Mouse (Mus musculus) ES-E14 (cell line): ENCODE results near the gene Clstn1. TPM values are rescaled to one million over a fixed set of nuclear protein-coding genes. Genes with fewer than 3 reads are reported as not detected.

ENCODE experiments used
- DNase-seq: peaks from one replicate; pipeline ENCODE4 v3.0.0-alpha.2; 2013; ENCODE audit warnings: low read depth, low spot score
- H3K27ac ChIP-seq: 2 replicates; pipeline ENCODE4 v1.5.1; 2012; ENCODE audit warnings: low read depth, mild to moderate bottlenecking, low read length, moderate library complexity, mixed read lengths; ENCODE audit not compliant: poor library complexity, insufficient read depth, severe bottlenecking
- H3K36me3 ChIP-seq: 2 replicates; pipeline ENCODE4 v1.6.1; 2012; ENCODE audit warnings: mild to moderate bottlenecking, low read length, moderate library complexity, mixed read lengths; ENCODE audit not compliant: control insufficient read depth, poor library complexity, insufficient read depth, severe bottlenecking
- H3K4me1 ChIP-seq, 2 experiments: fragments of 150-350 bp in 1 of 2; sonication (generic) in 1 of 2; 2 replicates each; pipeline ENCODE4 v1.6.1; 2012; ENCODE audit warnings: low read length in 2 of 2, mild to moderate bottlenecking in 1 of 2, mixed read lengths in 1 of 2; ENCODE audit not compliant: control insufficient read depth in 2 of 2, insufficient read depth in 2 of 2, poor library complexity in 1 of 2
- H3K4me3 ChIP-seq, 2 experiments: fragments of 150-350 bp in 1 of 2; sonication (generic) in 1 of 2; 2 replicates each; pipeline ENCODE4 v1.5.1; 2012; ENCODE audit warnings: low read length in 2 of 2, low read depth in 1 of 2, mild to moderate bottlenecking in 1 of 2, mixed read lengths in 1 of 2; ENCODE audit not compliant: insufficient read depth in 1 of 2, poor library complexity in 1 of 2, severe bottlenecking in 1 of 2
- H3K9ac ChIP-seq: 2 replicates; pipeline ENCODE4 v1.6.1; 2012; ENCODE audit warnings: low read depth, mild to moderate bottlenecking, low read length, mixed read lengths; ENCODE audit not compliant: poor library complexity, insufficient read depth, severe bottlenecking
- H3K9me3 ChIP-seq: fragments of 150-350 bp; sonication (generic); 2 replicates; pipeline ENCODE4 v1.6.1; 2012; ENCODE audit warnings: low read depth, mild to moderate bottlenecking, low read length; ENCODE audit not compliant: control insufficient read depth, insufficient read depth
- CHD2 ChIP-seq: IDR thresholded peaks from 2 replicates; pipeline ENCODE4 v1.6.1; 2014; ENCODE audit warnings: mild to moderate bottlenecking, low read depth, low read length, inconsistent platforms
- HCFC1 ChIP-seq: IDR thresholded peaks from 2 replicates; pipeline ENCODE4 v1.6.1; 2012; ENCODE audit warnings: low read length, inconsistent platforms, borderline replicate concordance; ENCODE audit not compliant: insufficient read depth
- MAFK ChIP-seq: IDR thresholded peaks from 2 replicates; pipeline ENCODE4 v1.6.1; 2014; ENCODE audit warnings: mild to moderate bottlenecking, low read depth, low read length, inconsistent platforms; ENCODE audit not compliant: insufficient read depth
- ZC3H11A ChIP-seq: IDR thresholded peaks from 2 replicates; pipeline ENCODE4 v1.6.1; 2012; ENCODE audit warnings: low read depth, mild to moderate bottlenecking, inconsistent platforms, low read length, borderline replicate concordance
- ZNF384 ChIP-seq: IDR thresholded peaks from 2 replicates; pipeline ENCODE4 v1.6.1; 2012; ENCODE audit warnings: low read depth, low read length, inconsistent platforms
- in situ Hi-C, 2 experiments: fragments of 600-800 bp; cut with MboI; formaldehyde crosslinking; loops; one replicate each; pipeline ENCODE4 v1.15.1; 2025; ENCODE audit warnings: low sequenced_read_pairs in 2 of 2, inconsistent platforms in 1 of 2; ENCODE audit not compliant: unreplicated experiment in 2 of 2
- total RNA-seq: library from RNA; depleted of rRNA; stranded (reverse); fragments of 300-350 nt; gene quantifications from 2 replicates; pipeline ENCODE4 v1.2.3, GENCODE M21; 2012; rRNA removed

Clstn1 gene
- total RNA-seq, 1 experiment, result 115 TPM

DNA sequence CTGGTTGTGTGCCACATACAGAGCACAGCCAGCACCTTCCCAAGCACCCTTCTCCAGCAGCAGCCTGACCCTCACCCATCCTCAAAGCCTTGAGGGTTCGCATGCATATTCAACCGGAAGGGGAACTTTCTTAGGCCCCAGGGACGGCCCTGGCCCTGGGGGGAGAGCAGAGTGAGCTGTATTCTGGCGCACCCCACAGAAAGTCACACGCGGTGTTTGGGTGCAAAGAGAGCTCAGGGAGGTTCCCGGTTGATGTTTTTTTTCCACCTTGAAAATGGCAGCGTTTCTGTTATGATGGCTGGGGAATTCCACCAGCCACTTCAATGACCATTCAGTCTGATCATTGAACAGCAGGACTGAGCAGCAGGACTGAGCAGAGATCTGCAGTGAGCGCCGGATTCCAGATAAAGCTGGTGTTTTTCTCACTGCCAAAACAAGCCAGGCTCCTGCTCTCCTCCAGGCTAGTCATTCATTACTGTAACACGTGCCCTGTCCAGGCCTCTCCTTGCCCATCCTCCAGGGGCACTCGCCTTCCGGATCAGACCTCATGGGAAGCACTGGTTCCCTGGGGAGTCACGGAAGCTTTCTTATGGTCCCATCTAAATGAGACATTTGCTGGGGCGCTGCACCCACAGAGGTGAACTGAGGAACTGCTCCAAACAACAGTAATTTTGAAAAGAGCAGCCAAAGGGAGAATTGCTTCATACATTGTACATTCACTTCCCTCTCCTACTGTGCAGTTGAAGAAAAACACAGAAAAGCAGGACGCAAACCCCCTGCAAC lies 110.1 kb downstream of the Clstn1 start:
- in situ Hi-C loops, result no loop called here
- DNase-seq, result no peak
- Histone ChIP-seq H3K9me3 (no peaks in the 10 kb centered on the region), H3K9ac (no peak overlapping the region; the same call in 1 of the 2 replicates), H3K4me1 (peaks cover 0 to 14% of the 10 kb centered on the region in 2 experiments; a peak in 1 of 4 replicates), H3K4me3 (no peak overlapping the region), H3K27ac (no peak overlapping the region), H3K36me3 (no peaks in the 10 kb centered on the region)
- TF ChIP-seq CHD2 (no peak), HCFC1 (no peak)

DNA sequence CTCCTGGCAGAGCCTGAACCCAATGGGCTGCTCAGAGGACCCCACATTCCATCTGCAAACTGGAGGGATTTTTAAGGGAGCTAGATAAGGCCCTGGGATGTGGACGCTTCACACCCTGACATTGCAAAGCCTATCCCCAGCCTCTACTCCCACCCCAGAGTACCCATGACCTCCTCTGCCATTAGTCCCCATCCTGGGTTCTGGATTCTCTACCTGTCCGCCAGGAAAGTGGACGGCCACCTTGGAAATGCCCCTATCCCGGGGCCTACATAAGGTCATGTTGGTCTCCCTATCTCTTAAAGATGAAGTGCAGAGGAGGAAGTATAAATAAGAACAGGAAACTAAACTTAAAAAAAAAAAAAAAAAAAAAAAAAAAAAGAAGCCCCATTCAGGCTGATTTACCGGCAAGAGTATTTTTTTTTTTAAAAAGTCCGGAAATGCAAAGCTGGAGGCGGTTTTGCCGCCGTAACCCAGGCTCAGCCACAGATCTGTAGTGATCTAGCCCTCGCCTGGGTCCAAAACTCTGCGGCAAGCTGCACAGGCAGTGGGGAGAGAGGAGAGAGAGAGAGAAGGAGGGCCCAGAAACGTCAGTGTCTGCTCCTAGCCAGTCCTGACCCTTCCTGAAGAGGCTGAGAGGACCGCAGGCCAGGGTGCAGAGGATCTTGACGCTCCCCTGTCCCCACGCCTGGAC lies 111.4 kb downstream of the Clstn1 start:
- in situ Hi-C loops, result no loop called here
- Histone ChIP-seq H3K9me3 (no peaks in the 10 kb centered on the region), H3K9ac (peak overlapping the region; percentile 58), H3K4me3 (peak overlapping the region; percentile 51 to 73), H3K36me3 (no peaks in the 10 kb centered on the region), H3K4me1 (peaks cover 0 to 15% of the 10 kb centered on the region in 2 experiments; a peak in 1 of 4 replicates), H3K27ac (no peak overlapping the region)
- TF ChIP-seq CHD2 (no peak), ZNF384 (peak; percentile 28; the same call in 1 of the 2 replicates), MAFK (no peak), HCFC1 (no peak), ZC3H11A (no peak)
- DNase-seq, result no peak

DNA sequence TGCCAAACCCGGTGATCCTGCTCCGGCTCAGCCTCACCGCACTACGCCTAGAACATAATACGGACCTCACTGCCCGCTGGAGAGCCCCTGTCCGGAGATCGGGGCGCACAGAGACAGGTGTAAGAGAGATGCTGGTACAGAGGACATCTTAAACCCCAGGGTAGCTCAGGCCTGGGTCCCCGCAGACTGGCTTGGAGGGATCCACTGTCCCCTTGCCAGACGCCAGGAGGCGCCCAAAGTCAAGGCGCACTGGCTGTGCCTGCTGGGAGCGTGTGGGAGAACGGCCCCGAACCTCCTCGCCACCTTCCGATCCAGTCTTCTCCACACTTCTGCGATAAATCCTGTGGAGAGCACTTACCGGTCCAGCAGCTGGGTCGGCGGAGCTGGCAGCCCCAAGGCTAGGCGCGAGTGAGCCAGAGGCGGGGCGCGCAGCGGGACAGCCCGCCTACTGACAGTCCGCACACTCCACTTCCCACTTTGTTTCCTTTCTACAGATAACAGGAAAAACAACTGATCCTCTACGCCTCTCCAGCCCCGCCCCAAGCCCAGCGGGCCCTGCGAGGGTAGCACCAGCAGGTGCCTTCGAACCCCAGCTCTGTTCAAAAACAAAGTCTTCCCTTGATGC lies 112.0 kb downstream of the Clstn1 start:
- H3K9ac ChIP-seq, result peak overlapping the region; percentile 74
- peaks cover 0 to 14% of the 10 kb centered on the region in 2 experiments; a peak in 1 of 4 replicates for H3K4me1 ChIP-seq
- in situ Hi-C loops, result no loop called here
- H3K9me3 ChIP-seq, result no peaks in the 10 kb centered on the region
- H3K4me3 ChIP-seq, result peak overlapping the region; percentile 51 to 73
- TF ChIP-seq MAFK (no peak), ZC3H11A (no peak), HCFC1 (no peak), CHD2 (no peak)
- DNase-seq, result peak; percentile 42
- H3K27ac ChIP-seq, result no peak overlapping the region
- no peaks in the 10 kb centered on the region for H3K36me3 ChIP-seq

Other genes starting within 250 kb of the Clstn1 start
- gene Ube4b, start 159.7 kb upstream of the Clstn1 start, total RNA-seq, result 72.4 and 78.9 TPM in 2 replicates
- 1.4 and 2.7 TPM in 2 replicates for gene Rbp7, start 131.5 kb upstream of the Clstn1 start, total RNA-seq
- gene Tmem274, start 109.1 kb upstream of the Clstn1 start, total RNA-seq, result not detected in 2 replicates
- 8.5 and 11.0 TPM in 2 replicates for gene Nmnat1, start 101.3 kb upstream of the Clstn1 start, total RNA-seq
- gene Lzic, start 101.2 kb upstream of the Clstn1 start, total RNA-seq, result 27.0 and 29.1 TPM in 2 replicates
- 18.3 and 19.0 TPM in 2 replicates for gene Ctnnbip1, start 68.2 kb upstream of the Clstn1 start, total RNA-seq
- gene Pik3cd, start 116.1 kb downstream of the Clstn1 start, total RNA-seq, result 6.4 and 8.0 TPM in 2 replicates
- 47.3 and 66.6 TPM in 2 replicates for gene Tmem201, start 151.6 kb downstream of the Clstn1 start, total RNA-seq
- 11.5 and 12.2 TPM in 2 replicates for gene Slc25a33, start 187.8 kb downstream of the Clstn1 start, total RNA-seq